Mouse (Mus musculus) left cerebral cortex, adult 2 months (tissue): ENCODE data around the gene Hoxb4. TPM values are rescaled to one million over a fixed set of nuclear protein-coding genes. Genes with fewer than 3 reads are reported as not detected.

Experiments used
- DNase-seq, 2 experiments: peaks; one replicate each; pipeline ENCODE4 v3.0.0; 2021 to 2022; ENCODE audit warnings: low spot score in 2 of 2, mixed read lengths in 1 of 2; ENCODE audit errors: extremely low spot score in 1 of 2
- H3K27ac ChIP-seq: fragments of 200-600 bp; 2 replicates; pipeline ENCODE4 v1.8.1; 2022
- H3K4me3 ChIP-seq: fragments of 200-600 bp; 2 replicates; pipeline ENCODE4 v1.8.1; 2022
- CTCF ChIP-seq: fragments of 200-600 bp; IDR thresholded peaks from 2 replicates; pipeline ENCODE4 v1.8.1; 2022; ENCODE audit warnings: antibody characterized with exemption, mild to moderate bottlenecking, moderate library complexity
- intact Hi-C: fragments of 180-260 bp; cut with DNase I; formaldehyde crosslinking; loops from one replicate; pipeline ENCODE4 v1.15.1; 2025
- total RNA-seq, 2 experiments: library from RNA; stranded (reverse); gene quantifications; 2 replicates each; pipeline ENCODE4 v1.2.3; 2021

The Hoxb4 gene
- total RNA-seq, 2 experiments from 2014 or later = not detected

DNA sequence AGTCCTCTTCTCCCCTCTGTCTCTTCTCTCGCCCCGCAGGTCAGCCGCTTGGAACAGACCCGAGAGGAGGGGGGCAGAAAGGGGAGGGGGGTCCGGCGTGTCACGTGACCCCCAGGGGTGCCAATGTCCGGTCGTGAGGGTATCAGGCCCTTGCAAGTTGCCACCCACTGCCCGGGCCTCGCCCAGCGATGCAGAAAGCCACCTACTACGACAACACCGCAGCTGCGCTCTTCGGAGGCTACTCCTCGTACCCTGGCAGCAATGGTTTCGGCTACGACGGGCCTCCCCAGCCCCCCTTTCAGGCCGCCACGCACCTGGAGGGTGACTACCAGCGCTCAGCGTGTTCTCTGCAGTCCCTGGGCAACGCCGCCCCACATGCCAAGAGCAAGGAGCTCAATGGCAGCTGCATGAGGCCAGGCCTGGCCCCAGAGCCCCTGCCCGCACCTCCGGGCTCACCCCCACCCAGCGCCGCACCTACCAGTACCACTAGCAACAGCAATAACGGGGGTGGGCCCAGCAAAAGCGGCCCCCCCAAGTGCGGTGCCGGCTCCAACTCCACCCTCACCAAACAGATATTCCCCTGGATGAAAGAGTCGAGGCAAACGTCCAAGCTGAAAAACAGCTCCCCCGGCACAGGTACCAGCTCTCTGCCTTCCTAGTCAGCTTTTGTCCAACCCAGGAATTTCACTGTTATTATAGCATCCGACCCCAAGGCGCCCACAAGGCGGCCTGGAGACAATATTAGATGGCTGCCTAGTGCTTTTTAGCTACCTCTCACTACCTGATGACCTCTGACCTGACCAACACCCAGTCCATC is 26.2 kb downstream of the Hoxb4 start:
- intact Hi-C loops = no loop called here
- H3K4me3 ChIP-seq = no peak overlapping the region
- no peak for TF ChIP-seq CTCF
- H3K27ac ChIP-seq = no peak overlapping the region
- DNase-seq = no peak

- H3K27ac ChIP-seq = no peak overlapping the region
- no peak for TF ChIP-seq CTCF
- intact Hi-C loops = no loop called here
- H3K4me3 ChIP-seq = no peak overlapping the region
- DNase-seq = no peak
Observed at GRCm38 (mm10) chr11:96344878-96345159, 26.8 kb downstream of the Hoxb4 start.

DNA sequence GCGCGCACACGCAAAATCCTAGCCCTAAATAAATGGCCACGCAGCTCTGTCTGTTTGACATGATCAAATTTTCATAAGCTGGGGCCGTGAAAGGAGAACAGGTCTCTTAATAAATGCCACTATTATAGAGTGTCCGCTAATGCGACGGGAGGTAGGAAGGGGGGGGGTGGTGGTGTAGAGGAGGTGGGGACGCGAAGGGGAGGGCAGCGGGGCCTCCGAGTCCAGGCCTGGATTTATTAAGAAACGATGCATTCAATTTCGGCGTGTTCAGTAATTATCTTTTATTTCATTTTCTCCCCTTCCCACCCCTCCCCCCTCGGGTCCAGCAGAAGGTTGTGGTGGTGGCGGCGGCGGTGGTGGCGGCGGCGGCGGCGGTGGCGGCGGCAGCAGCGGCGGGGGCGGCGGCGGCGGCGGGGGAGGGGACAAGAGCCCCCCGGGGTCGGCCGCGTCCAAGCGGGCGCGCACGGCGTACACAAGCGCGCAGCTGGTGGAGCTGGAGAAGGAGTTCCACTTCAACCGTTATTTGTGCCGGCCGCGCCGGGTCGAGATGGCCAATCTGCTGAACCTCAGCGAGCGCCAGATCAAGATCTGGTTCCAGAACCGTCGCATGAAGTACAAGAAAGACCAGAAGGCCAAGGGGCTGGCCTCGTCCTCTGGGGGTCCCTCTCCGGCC is 27.3 kb downstream of the Hoxb4 start:
- no peak for TF ChIP-seq CTCF
- intact Hi-C loops = no loop called here
- no peak for DNase-seq
- Histone ChIP-seq H3K4me3 (no peak overlapping the region), H3K27ac (no peak overlapping the region)

GRCm38 (mm10) chr11:96345893-96346806 is 28.1 kb downstream of the Hoxb4 start:
- intact Hi-C loops = no loop called here
- Histone ChIP-seq H3K27ac (no peak overlapping the region), H3K4me3 (no peak overlapping the region)
- no peak for TF ChIP-seq CTCF
- no peak for DNase-seq

DNA sequence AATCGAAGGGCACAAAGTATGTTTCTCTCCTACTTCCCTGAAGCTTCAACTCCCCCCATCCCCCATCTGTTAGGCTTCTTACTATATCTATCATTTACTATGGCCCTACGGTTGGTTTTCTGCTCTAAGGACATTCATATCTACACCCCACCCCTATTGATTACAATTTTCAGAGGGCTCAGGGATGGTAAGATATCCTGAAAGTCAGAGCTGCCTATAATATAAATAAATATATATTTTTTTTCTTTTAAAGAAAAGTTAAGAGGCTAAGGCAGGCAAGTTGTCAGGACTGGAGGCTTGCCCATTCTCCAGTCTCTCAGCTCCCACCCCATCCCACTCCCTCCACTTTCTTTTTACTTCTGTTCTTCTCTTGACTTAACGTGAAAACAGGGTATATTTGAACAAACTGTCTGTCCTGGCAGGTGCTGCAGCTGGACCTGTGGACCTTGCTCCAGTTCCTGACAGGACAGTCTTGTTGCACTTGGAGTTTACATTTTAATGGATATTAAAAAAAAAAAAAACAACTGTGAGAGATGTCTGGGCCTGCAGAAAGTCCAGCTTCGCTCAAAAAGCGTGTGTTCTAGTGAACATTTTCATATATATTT is 29.0 kb downstream of the Hoxb4 start:
- intact Hi-C loops = no loop called here
- Histone ChIP-seq H3K4me3 (no peak overlapping the region), H3K27ac (no peak overlapping the region)
- no peak for DNase-seq
- no peak for TF ChIP-seq CTCF

DNA sequence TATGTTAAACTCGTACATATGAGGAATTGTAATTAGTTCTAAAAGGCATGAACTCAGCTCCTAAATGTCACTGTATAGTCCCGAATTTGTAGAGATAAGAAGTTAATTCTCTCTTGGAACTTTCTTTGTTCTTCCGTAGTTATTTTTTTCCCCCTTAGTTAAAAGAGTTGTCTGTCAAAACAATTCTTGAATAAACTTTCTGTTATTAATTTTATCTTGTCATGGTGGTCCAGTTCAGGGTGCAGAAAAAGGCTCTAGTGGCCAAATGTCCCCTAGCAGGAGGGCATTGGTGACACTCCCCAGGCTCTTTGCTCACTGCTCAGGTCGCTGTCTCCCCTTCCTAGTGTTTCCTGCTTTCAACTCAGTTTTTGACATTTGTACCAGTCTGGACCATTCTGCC is 29.6 kb downstream of the Hoxb4 start:
- intact Hi-C loops = no loop called here
- no peak for TF ChIP-seq CTCF
- no peak overlapping the region for H3K27ac ChIP-seq
- DNase-seq = no peak
- H3K4me3 ChIP-seq = no peak overlapping the region

DNA sequence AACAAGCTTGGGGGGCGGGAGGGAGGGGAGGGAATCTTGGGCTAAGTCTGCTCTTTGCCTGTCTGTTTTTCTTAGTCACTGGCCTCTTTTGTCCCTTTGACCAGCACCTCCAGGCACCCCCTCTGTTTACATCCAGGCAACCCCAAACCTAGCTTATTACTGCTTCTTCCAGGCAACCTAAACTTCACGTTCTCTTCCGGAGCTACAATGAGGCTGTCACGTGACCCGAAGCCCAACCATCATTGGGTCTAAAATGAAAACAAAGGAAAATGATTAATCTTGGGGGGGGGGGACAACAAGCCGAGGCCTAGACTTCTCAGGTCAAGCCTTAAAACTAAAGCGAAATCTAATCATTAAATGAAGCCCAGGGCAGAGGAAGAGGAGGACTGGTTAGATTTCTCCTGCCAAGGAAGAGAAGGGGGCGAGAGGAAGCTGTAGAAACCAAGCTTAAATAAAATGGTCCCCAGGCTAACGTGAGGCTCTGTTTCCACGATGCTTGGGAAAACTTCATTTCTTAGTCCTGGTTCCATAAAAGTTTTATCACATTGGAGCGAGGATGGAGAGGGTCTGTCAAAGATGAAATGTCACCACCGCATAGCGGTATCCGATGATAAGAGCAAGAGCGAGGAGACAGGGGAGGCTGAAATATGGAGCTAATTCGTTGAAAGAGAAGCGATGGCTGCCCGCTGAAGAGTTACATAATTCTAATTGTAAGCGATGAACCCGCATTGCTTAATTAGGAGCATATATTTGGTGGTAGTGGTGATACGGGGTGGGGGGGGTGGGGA is 30.3 kb downstream of the Hoxb4 start:
- TF ChIP-seq CTCF = no peak
- H3K4me3 ChIP-seq = no peak overlapping the region
- DNase-seq = no peak
- H3K27ac ChIP-seq = no peak overlapping the region
- intact Hi-C loops = no loop called here

DNA sequence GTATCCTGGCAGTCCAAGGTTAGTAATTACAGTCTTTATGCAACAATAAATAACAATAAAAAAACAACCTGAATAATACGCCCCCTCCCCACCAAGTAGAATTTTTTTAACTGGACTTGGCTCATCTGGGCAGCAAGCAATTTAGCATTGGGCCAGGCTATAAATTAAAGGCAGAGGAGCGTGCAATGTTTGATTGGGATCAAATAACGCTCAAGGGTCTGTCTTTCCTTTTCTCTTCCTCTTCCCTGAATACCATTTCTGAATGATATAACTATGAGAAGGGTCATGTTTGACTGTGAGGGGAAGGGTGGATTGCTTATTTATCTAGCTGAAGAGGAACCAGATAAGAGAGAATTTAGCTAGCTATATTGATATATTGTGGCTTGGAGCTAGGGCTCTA is 30.9 kb downstream of the Hoxb4 start:
- Histone ChIP-seq H3K27ac (no peak overlapping the region), H3K4me3 (no peak overlapping the region)
- no peak for TF ChIP-seq CTCF
- no peak for DNase-seq
- intact Hi-C loops = no loop called here

- no peak for TF ChIP-seq CTCF
- intact Hi-C loops = loop anchor here (5.0 kb wide), 2 partner anchors 32 to 337 kb away; partner anchors contain the start of gene Hoxb4
Observed at GRCm38 (mm10) chr11:96349491-96350340, 31.6 kb downstream of the Hoxb4 start.

GRCm38 (mm10) chr11:96350341-96350624 is 32.2 kb downstream of the Hoxb4 start, which contains the start of gene Hoxb2:
Gene Hoxb2 (plus strand): TSS chr11:96350525.
- DNase-seq = no peak
- intact Hi-C loops = loop anchor here (5.0 kb wide), 2 partner anchors 33 to 338 kb away; partner anchors contain the start of gene Hoxb4
- Histone ChIP-seq H3K27ac (no peak within 1 kb of the TSS), H3K4me3 (no peak within 1 kb of the TSS)
- TF ChIP-seq CTCF = no peak

More at GRCm38 (mm10) chr11:96349491-96350340, 31.6 kb downstream of the Hoxb4 start:
- Histone ChIP-seq H3K27ac (no peak overlapping the region), H3K4me3 (no peak overlapping the region)
- DNase-seq = no peak
